Mouse (Mus musculus) spleen, embryonic (tissue): ENCODE data around the gene Gucy2d.

ENCODE experiments used
- CTCF ChIA-PET: fragments of 350-600 bp; sonication (Branson Sonifier 250); formaldehyde crosslinking; loops from one replicate; lab custom pipeline; 2022; lab: Charles Lee

Gucy2d gene

GRCm38 (mm10) chr7:98447585-98448308 lies 7.5 kb downstream of the Gucy2d start:
- CTCF ChIA-PET, result no interaction called here

- CTCF ChIA-PET, result no interaction called here
Measured at GRCm38 (mm10) chr7:98448309-98448630, 8.1 kb downstream of the Gucy2d start.

GRCm38 (mm10) chr7:98449696-98450095 lies 9.5 kb downstream of the Gucy2d start:
- CTCF ChIA-PET, result no interaction called here

- CTCF ChIA-PET, result no interaction called here
Measured at GRCm38 (mm10) chr7:98454397-98455120, 14.3 kb downstream of the Gucy2d start.

GRCm38 (mm10) chr7:98460319-98460718 lies 20.1 kb downstream of the Gucy2d start:
- CTCF ChIA-PET, result no interaction called here

GRCm38 (mm10) chr7:98469089-98469488 lies 28.9 kb downstream of the Gucy2d start:
- CTCF ChIA-PET, result no interaction called here

GRCm38 (mm10) chr7:98472529-98472928 lies 32.3 kb downstream of the Gucy2d start:
- CTCF ChIA-PET, result no interaction called here

GRCm38 (mm10) chr7:98474558-98474957 lies 34.3 kb downstream of the Gucy2d start:
- CTCF ChIA-PET, result no interaction called here

GRCm38 (mm10) chr7:98477153-98477552 lies 36.9 kb downstream of the Gucy2d start:
- CTCF ChIA-PET, result no interaction called here

GRCm38 (mm10) chr7:98480481-98480880 lies 40.3 kb downstream of the Gucy2d start:
- CTCF ChIA-PET, result interaction anchor here (0.6 kb wide), 1 partner anchor 82 kb away, joined by 3 read pairs; no protein-coding TSS in a partner anchor

- CTCF ChIA-PET, result interaction anchor here (1.0 to 1.4 kb wide), 2 partner anchors 11 to 108 kb away, joined by 3 read pairs; no protein-coding TSS in a partner anchor
Measured at GRCm38 (mm10) chr7:98481066-98481734, 41.0 kb downstream of the Gucy2d start.

GRCm38 (mm10) chr7:98481861-98482260 lies 41.6 kb downstream of the Gucy2d start:
- CTCF ChIA-PET, result interaction anchor here (1.0 to 1.4 kb wide), 2 partner anchors 11 to 107 kb away, joined by 3 read pairs; no protein-coding TSS in a partner anchor

- CTCF ChIA-PET, result no interaction called here
Measured at GRCm38 (mm10) chr7:98482551-98483267, 42.5 kb downstream of the Gucy2d start.

- CTCF ChIA-PET, result no interaction called here
Measured at GRCm38 (mm10) chr7:98483268-98483607, 43.0 kb downstream of the Gucy2d start.

- CTCF ChIA-PET, result interaction anchor here (0.6 kb wide), 1 partner anchor 44 kb away, joined by 6 read pairs; no protein-coding TSS in a partner anchor
Measured at GRCm38 (mm10) chr7:98484878-98485277, 44.7 kb downstream of the Gucy2d start.

- CTCF ChIA-PET, result interaction anchor here (0.6 kb wide), 1 partner anchor 43 kb away, joined by 6 read pairs; no protein-coding TSS in a partner anchor
Measured at GRCm38 (mm10) chr7:98485508-98485907, 45.3 kb downstream of the Gucy2d start.

GRCm38 (mm10) chr7:98486471-98486917 lies 46.3 kb downstream of the Gucy2d start:
- CTCF ChIA-PET, result no interaction called here

- CTCF ChIA-PET, result no interaction called here
Measured at GRCm38 (mm10) chr7:98487202-98487980, 47.2 kb downstream of the Gucy2d start.

- CTCF ChIA-PET, result interaction anchor here (0.5 to 0.6 kb wide), 2 partner anchors 22 to 48 kb away, joined by 3 to 4 read pairs; no protein-coding TSS in a partner anchor
Measured at GRCm38 (mm10) chr7:98488398-98489130, 48.3 kb downstream of the Gucy2d start.

GRCm38 (mm10) chr7:98489131-98489530 lies 48.9 kb downstream of the Gucy2d start, which contains the start of gene Lrrc32:
Gene Lrrc32, plus strand, starts transcription at chr7:98489283.
- CTCF ChIA-PET, result interaction anchor here (0.5 to 0.6 kb wide), 2 partner anchors 22 to 48 kb away, joined by 3 to 4 read pairs; no protein-coding TSS in a partner anchor
